Mouse (Mus musculus) lung, embryonic 14.5 days (tissue): ENCODE data around the gene Plekhg4. TPM values are rescaled to one million over a fixed set of nuclear protein-coding genes. Genes with fewer than 3 reads are reported as not detected.
A peak's percentile ranks its signal among the peaks of the same experiment; 100 is the strongest.

Experiments used
- ATAC-seq: fragments of 200-750 bp; cut with Nextera tagmentation; 2 replicates; pipeline ENCODE4 v1.8.0; 2017; ENCODE audit warnings: mild to moderate bottlenecking, moderate TSS enrichment, moderate library complexity; ENCODE audit not compliant: insufficient read depth
- DNase-seq: peaks from one replicate; pipeline ENCODE4 v3.0.0-alpha.2; 2015
- H3K27ac ChIP-seq: fragments of 300-500 bp; sonication (generic); 2 replicates; pipeline ENCODE4 v1.5.1; 2014; ENCODE audit warnings: low read depth, mild to moderate bottlenecking, moderate library complexity
- H3K27me3 ChIP-seq: fragments of 300-500 bp; sonication (generic); 2 replicates; pipeline ENCODE4 v1.6.1; 2014; ENCODE audit warnings: low read length, control low read depth; ENCODE audit not compliant: insufficient read depth
- H3K36me3 ChIP-seq: fragments of 300-500 bp; sonication (generic); 2 replicates; pipeline ENCODE4 v1.6.1; 2014; ENCODE audit warnings: control low read depth; ENCODE audit not compliant: insufficient read depth
- H3K4me1 ChIP-seq: fragments of 300-500 bp; sonication (generic); 2 replicates; pipeline ENCODE4 v1.6.1; 2014; ENCODE audit warnings: antibody characterized with exemption, control low read depth; ENCODE audit not compliant: insufficient read depth
- H3K4me2 ChIP-seq: fragments of 300-500 bp; sonication (generic); 2 replicates; pipeline ENCODE4 v1.6.1; 2014; ENCODE audit warnings: mild to moderate bottlenecking
- H3K4me3 ChIP-seq: fragments of 300-500 bp; sonication (generic); 2 replicates; pipeline ENCODE4 v1.5.1; 2014; ENCODE audit warnings: low read depth, low read length
- H3K9ac ChIP-seq: fragments of 300-500 bp; sonication (generic); 2 replicates; pipeline ENCODE4 v1.6.1; 2014
- H3K9me3 ChIP-seq: fragments of 300-500 bp; sonication (generic); 2 replicates; pipeline ENCODE4 v1.6.1; 2016; ENCODE audit warnings: low read depth, low read length, control low read depth
- CTCF ChIP-seq: IDR thresholded peaks from 2 replicates; pipeline ENCODE4 v1.5.1; 2016; ENCODE audit warnings: antibody characterized with exemption, low read depth
- WGBS: fragments of 180-500 bp; shearing (Covaris S2); extraction: QIAGEN DNeasy Blood & Tissue Kit; methylation state at CpG from one replicate; pipeline ENCODE4 v1.1.7; 2014; 5-methylcytosine and 5-hydroxymethylcytosine counted together
- polyA plus RNA-seq: library from polyadenylated mRNA; unstranded; fragments of >200 nt; fragmentation: Nextera tagmentation; extraction: Ambion mirVana; gene quantifications from 2 replicates; pipeline ENCODE4 v1.2.1, GENCODE M21; 2014

Plekhg4 gene
- polyA plus RNA-seq, 1 experiment from 2014 or later, result 1.8 TPM

DNA sequence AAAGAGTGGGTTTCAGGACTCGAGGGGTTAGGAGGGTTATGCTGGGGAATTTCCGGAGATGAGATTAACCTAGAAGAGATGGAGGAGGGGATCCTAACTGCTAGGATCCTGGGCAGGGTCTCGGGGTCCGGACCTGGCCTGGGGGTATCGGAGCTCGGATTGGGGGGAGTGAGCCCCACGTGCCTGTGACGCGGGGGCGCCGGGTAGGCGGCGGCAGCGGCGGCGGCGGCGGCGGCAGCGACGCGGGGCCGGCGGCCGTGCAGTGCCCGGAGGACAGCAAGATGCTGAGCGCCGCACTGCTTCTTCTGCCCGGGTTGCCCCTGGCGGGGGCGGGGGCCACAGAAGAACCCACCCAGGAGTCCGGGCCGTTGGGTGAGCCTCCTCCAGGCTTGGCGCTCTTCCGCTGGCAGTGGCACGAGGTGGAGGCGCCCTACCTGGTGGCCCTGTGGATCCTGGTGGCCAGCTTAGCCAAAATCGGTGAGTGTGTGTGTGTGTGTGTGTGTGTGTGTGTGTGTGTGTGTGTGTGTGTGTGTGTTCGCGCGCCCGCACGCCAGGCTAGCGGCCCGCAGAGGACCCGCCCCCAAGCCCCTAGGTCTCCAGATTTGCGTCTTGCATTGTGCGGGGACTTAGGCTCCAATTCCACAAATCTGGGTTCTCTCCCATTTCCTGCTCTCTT, 23.8 kb upstream of the Plekhg4 start:
- Histone ChIP-seq H3K36me3 (0 out of 2 replicates have a peak, but pooled peaks cover 9% of the 10 kb centered on the region), H3K27me3 (peaks cover 4% of the 10 kb centered on the region; the same call in 1 of the 2 replicates), H3K4me3 (peak overlapping the region; percentile 84), H3K27ac (peak overlapping the region; percentile 86), H3K9me3 (no peaks in the 10 kb centered on the region), H3K4me2 (peak overlapping the region; percentile 90), H3K9ac (peak overlapping the region; percentile 75), H3K4me1 (peaks cover 19% of the 10 kb centered on the region)
- no peak for TF ChIP-seq CTCF
- peak; percentile 59 for DNase-seq
- no peak for ATAC-seq
- WGBS, result under 1% methylated on average over 36 of the region's 48 CpGs

GRCm38 (mm10) chr8:105350186-105350585, 22.9 kb upstream of the Plekhg4 start:
- Histone ChIP-seq H3K27me3 (peaks cover 4% of the 10 kb centered on the region; the same call in 1 of the 2 replicates), H3K9ac (peak overlapping the region; percentile 75), H3K4me1 (peaks cover 10% of the 10 kb centered on the region), H3K36me3 (peaks cover 12% of the 10 kb centered on the region; the same call in 1 of the 2 replicates), H3K9me3 (no peaks in the 10 kb centered on the region), H3K4me2 (peak overlapping the region; percentile 90), H3K27ac (no peak overlapping the region; the same call in 1 of the 2 replicates), H3K4me3 (peak overlapping the region; percentile 84)
- peak; percentile 31 for DNase-seq
- 33% methylated on average over 7 of the region's 7 CpGs for WGBS
- no peak for TF ChIP-seq CTCF
- no peak for ATAC-seq

DNA sequence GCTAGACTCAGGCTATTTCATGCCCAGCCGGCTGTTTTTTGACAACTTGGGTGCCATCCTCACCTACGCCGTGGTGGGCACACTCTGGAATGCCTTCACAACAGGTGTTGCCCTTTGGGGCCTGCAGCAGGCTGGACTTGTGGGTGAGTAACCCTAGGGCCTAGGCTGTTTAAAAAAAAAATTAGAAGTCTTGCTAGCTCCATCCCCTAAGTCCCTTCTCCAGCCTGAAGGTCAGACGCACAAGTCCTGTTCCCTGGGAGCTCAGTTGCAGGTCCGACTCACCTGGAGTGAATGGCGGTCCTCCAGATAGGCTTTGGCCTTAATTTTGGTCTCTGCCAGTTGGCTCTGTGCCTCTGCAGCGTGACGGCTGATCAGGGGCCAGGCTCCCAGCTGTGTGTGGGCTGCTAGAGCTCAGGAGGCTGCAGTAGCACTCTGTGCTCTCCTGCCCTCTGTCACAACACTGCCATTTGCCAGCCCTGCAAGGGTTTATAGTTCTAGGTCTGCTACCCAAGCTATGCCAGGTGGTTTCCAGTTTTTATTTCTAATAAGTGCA, 19.4 kb upstream of the Plekhg4 start:
- 67% methylated on average over 8 of the region's 8 CpGs for WGBS
- H3K27me3 ChIP-seq, result peaks cover 4% of the 10 kb centered on the region; the same call in 1 of the 2 replicates
- no peak for TF ChIP-seq CTCF
- H3K9ac ChIP-seq, result no peak overlapping the region
- no peak overlapping the region for H3K27ac ChIP-seq
- H3K9me3 ChIP-seq, result no peaks in the 10 kb centered on the region
- no peak overlapping the region for H3K4me2 ChIP-seq
- no peak for ATAC-seq
- H3K4me1 ChIP-seq, result no peaks in the 10 kb centered on the region
- DNase-seq, result no peak
- H3K36me3 ChIP-seq, result peaks cover 43% of the 10 kb centered on the region
- H3K4me3 ChIP-seq, result no peak overlapping the region

- H3K4me1 ChIP-seq, result no peaks in the 10 kb centered on the region
Measured at GRCm38 (mm10) chr8:105354549-105354948, 18.5 kb upstream of the Plekhg4 start.

DNA sequence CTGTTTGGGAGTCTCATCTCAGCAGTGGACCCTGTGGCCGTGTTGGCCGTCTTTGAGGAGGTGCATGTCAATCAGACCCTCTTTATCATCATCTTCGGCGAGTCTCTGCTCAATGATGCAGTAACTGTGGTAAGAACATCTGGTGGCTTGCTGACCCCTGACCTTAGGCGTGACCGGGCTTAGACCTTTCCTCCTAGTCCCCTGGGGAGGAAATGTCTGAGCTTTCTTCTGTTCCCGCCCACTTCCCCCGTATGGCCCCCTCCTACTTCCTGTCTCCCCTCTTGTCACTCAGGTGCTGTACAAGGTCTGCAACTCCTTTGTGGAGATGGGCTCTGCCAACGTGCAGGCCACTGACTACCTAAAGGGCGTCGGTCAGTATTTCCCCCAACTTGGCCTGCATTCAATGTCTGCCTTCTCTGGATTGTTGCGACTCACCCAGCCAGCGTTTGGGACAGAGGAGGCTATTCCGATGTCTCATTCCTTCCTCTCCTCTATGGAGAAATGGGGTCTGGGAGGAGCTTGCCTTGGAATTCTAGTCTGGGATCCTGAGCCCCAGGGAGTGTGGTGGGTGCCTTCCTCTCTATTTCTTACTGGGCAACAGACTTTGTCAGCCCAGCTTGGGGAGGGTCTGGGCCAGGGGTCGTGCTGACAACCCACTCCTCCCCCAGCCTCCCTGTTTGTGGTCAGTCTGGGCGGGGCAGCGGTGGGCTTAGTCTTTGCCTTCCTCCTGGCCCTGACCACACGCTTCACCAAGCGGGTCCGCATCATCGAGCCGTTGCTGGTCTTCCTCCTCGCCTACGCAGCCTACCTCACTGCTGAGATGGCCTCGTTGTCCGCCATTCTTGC, 17.7 kb upstream of the Plekhg4 start:
- no peak overlapping the region for H3K9ac ChIP-seq
- no peaks in the 10 kb centered on the region for H3K9me3 ChIP-seq
- ATAC-seq, result no peak
- H3K27ac ChIP-seq, result no peak overlapping the region
- no peak for DNase-seq
- H3K4me1 ChIP-seq, result no peaks in the 10 kb centered on the region
- no peak for TF ChIP-seq CTCF
- H3K4me3 ChIP-seq, result no peak overlapping the region
- H3K36me3 ChIP-seq, result peaks cover 50% of the 10 kb centered on the region
- H3K27me3 ChIP-seq, result no peaks in the 10 kb centered on the region
- 68% methylated on average over 26 of the region's 26 CpGs for WGBS
- H3K4me2 ChIP-seq, result no peak overlapping the region

More at GRCm38 (mm10) chr8:105354549-105354948, 18.5 kb upstream of the Plekhg4 start:
- no peak overlapping the region for H3K4me3 ChIP-seq
- H3K36me3 ChIP-seq, result peaks cover 49% of the 10 kb centered on the region
- DNase-seq, result no peak
- no peak overlapping the region for H3K27ac ChIP-seq
- no peak overlapping the region for H3K9ac ChIP-seq
- WGBS, result 88% methylated on average over 4 of the region's 4 CpGs
- 0 out of 2 replicates have a peak, but pooled peaks cover 3% of the 10 kb centered on the region for H3K27me3 ChIP-seq
- no peak overlapping the region for H3K4me2 ChIP-seq
- no peak for TF ChIP-seq CTCF
- H3K9me3 ChIP-seq, result no peaks in the 10 kb centered on the region
- no peak for ATAC-seq

DNA sequence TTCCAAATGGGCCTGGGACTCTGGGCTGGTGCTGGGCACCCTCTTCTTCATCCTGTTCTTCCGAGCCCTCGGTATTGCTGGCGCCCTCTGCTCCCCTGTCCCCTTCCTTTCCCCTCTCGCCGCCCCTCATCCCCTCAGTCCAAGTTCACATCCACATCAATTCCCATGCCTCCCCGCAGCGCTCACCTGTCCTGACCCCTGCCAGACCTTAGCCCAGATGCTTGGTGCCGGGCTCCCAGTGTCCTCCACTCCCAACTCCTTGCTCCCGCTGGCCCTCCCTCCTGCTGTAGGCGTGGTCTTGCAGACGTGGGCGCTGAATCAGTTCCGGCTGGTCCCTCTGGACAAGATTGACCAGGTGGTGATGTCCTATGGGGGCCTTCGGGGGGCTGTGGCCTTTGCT, 16.4 kb upstream of the Plekhg4 start:
- ATAC-seq (no peak), DNase-seq (no peak)
- Histone ChIP-seq H3K4me3 (no peak overlapping the region), H3K36me3 (peaks cover 53% of the 10 kb centered on the region), H3K27me3 (no peaks in the 10 kb centered on the region), H3K27ac (no peak overlapping the region), H3K9me3 (no peaks in the 10 kb centered on the region), H3K9ac (no peak overlapping the region), H3K4me2 (no peak overlapping the region), H3K4me1 (no peaks in the 10 kb centered on the region)
- WGBS, result 79% methylated on average over 14 of the region's 14 CpGs
- no peak for TF ChIP-seq CTCF

DNA sequence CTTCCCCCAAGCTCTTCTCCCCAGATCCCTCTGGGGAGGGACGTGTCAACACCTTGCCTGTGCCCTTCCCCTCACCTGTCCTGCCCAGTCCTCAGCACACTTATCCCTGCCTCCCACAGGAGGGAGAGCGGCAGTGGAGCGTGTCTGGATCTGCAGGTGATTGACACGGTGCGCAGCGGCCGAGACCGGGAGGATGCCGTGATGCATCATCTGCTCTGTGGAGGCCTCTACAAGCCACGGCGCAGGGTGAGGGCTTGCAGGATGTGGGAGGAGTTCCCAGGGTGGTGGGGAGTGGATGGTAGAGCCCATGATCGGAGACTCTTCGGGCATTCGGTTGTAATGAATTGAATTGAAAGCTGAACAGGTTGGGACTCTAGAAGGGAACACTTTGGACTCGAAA, 13.9 kb upstream of the Plekhg4 start:
- 55% methylated on average over 15 of the region's 15 CpGs for WGBS
- Histone ChIP-seq H3K4me3 (no peak overlapping the region), H3K27ac (no peak overlapping the region), H3K9me3 (no peaks in the 10 kb centered on the region), H3K36me3 (peaks cover 59% of the 10 kb centered on the region), H3K4me1 (0 out of 2 replicates have a peak, but pooled peaks cover 4% of the 10 kb centered on the region), H3K27me3 (no peaks in the 10 kb centered on the region), H3K9ac (no peak overlapping the region), H3K4me2 (no peak overlapping the region)
- no peak for TF ChIP-seq CTCF
- ATAC-seq (no peak), DNase-seq (no peak)
